Mouse (Mus musculus) C2C12 (cell line): ENCODE data around the gene Lpgat1.

Experiments used
- CTCF ChIP-seq: IDR thresholded peaks from one replicate; pipeline ENCODE4 v1.5.1; 2011; ENCODE audit not compliant: control insufficient read depth, insufficient read depth, insufficient read length
- MAX ChIP-seq: IDR thresholded peaks from one replicate; pipeline ENCODE4 v1.6.1; 2011; ENCODE audit warnings: mild to moderate bottlenecking, control low read depth
- MYOG ChIP-seq: IDR thresholded peaks from one replicate; pipeline ENCODE4 v1.6.1; 2011; ENCODE audit not compliant: control insufficient read depth, insufficient read length; ENCODE audit errors: extremely low read depth

DNA sequence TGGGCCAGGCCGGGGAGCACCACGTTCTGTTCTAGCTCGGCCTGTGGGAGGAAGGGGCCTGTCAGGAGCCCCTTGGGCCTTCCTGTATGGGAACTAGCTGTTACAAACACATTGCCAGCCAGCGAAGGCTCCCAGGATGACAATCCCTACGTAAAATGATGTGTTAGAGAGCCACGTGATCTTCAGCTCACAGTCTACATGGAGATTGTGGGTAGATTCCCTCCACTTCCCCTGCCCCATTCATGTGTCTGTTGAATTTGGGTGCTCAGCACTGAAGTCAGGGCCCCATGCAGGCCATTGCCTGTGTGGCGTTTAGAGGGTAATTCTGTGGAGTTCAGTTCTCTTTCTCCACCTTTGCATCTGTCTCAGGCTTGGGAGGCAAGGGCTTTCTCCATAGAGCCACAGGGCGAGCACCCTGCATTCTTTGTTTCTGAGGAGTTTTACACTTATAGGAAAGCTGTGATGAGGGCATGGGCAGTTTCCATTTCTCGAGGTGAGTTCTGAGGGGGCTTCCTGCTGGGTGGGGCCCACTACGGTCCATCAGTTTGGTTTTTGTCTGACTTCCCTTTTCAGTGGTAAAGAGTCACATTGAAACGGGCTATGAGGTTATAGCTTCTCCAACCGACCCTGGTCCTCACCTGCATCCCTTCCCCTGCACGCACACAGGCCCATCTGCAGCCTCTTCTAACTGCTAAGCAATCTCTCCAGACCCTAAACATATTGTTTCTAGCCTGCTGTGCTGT lies 95.5 kb downstream of the Lpgat1 start:
- TF ChIP-seq CTCF (no peak), MAX (no peak), MYOG (no peak)
